Mouse (Mus musculus): ENCODE results near the gene Stil. TPM values are rescaled to one million over a fixed set of nuclear protein-coding genes. Genes with fewer than 3 reads are reported as not detected.
A peak's percentile ranks its signal among the peaks of the same experiment; 100 is the strongest.

Gene Stil
- total and polyA plus RNA-seq, 3 experiments: 0.08 to 0.36 TPM; not detected in 1

DNA sequence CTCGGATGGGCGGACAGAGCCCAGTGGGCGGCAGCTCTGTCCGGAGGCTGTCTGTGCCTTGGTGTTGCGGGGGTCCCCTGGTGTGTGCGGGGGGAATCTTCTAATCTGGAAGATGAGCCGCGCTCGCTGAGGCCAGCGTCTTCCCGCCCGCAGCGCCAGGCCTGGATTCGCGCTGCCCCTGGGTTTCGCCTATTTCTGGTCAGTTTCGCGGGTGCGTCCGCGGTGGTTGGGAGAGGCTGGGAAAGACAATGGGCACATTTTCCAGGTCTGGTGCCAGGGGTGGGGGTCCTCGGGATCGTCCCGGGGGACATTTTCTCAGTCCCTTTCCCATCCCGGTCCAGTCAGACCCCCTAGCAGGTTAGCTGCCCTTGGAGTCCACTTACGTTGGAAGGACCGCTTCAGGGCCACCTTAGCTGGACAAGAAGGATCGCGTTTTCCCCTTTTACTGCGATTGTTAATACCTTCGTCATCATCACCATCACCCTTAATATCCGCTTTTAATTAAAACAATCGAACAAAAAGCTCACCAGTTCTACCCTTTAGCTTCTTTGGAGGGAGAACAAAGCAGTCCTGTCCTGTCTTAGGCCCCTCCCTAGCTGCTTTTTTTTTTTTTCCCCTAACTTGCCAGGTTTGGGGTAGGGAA is 57.8 kb downstream of the Stil start:
- peak; percentile 37 to 64 for DNase-seq

DNA sequence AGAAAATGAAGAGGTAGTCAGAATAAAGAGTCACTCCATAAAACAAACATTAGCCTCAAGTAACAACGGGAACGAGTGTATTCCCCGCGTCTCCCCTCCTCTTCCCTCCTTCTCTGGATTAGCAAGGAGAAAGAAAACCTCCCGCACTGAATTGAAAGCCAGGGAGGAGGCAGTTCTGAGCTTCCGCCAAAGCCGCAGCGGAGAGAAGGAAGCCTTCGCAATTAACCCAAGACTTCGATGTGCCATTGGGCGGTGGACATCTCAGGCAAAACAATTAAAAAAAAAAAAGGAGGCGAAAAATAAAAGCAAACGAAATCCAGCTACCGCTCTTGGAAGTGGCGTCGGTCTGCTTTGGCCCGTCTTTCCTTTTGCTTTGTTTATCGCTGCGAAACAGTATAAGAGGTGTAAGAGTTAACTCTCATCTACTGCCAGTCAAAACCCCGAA is 58.4 kb downstream of the Stil start:
- peaks cover 2% of the 10 kb centered on the region; the same call in 1 of the 2 replicates for H3K4me1 ChIP-seq (ENCODE audit: control insufficient read depth, insufficient read depth, low read length)
- H3K27me3 ChIP-seq (ENCODE audit: control insufficient read depth, insufficient read depth, low read length): peaks cover 11% of the 10 kb centered on the region
- H3K27ac ChIP-seq: peak overlapping the region; percentile 95
- intact Hi-C loops (cut with DNase I): loop anchor here (2.0 to 5.0 kb wide), 2 partner anchors 16 to 151 kb away; partner anchors contain the start of gene Foxd2
- DNase-seq: peak; percentile 54 to 58
- H3K36me3 ChIP-seq (ENCODE audit: control insufficient read depth, insufficient read depth, low read length): no peaks in the 10 kb centered on the region
- TF ChIP-seq CTCF (IDR thresholded peaks at IDR 0.05) (no peak), POLR2A (IDR thresholded peaks at IDR 0.05; ENCODE audit: insufficient read depth, low read depth, low read length) (peak; percentile 49; the same call in 1 of the 2 replicates)
- peak overlapping the region; percentile 65 for H3K4me3 ChIP-seq
- 4% methylated on average over 20 of the region's 20 CpGs for WGBS
- H3K79me2 ChIP-seq (replicated peaks; ENCODE audit: control insufficient read depth, insufficient read depth, low read length): no peaks in the 10 kb centered on the region
- H3K9ac ChIP-seq (ENCODE audit: low read depth, low read length): peak overlapping the region; percentile 87

More for the DNA sequence above, 57.8 kb downstream of the Stil start:
- Histone ChIP-seq H3K27me3 (ENCODE audit: control insufficient read depth, insufficient read depth, low read length) (peaks cover 12% of the 10 kb centered on the region), H3K79me2 (replicated peaks; ENCODE audit: control insufficient read depth, insufficient read depth, low read length) (no peaks in the 10 kb centered on the region), H3K36me3 (ENCODE audit: control insufficient read depth, insufficient read depth, low read length) (no peaks in the 10 kb centered on the region), H3K27ac (peak overlapping the region; percentile 95), H3K4me1 (ENCODE audit: control insufficient read depth, insufficient read depth, low read length) (peaks cover 4% of the 10 kb centered on the region), H3K9ac (ENCODE audit: low read depth, low read length) (peak overlapping the region; percentile 87), H3K4me3 (peak overlapping the region; percentile 65)
- intact Hi-C loops (cut with DNase I): loop anchor here (2.0 to 5.0 kb wide), 2 partner anchors 17 to 150 kb away; partner anchors contain the start of gene Foxd2
- 3% methylated on average over 33 of the region's 33 CpGs for WGBS
- no peak for TF ChIP-seq CTCF (IDR thresholded peaks at IDR 0.05)
- no peak for TF ChIP-seq POLR2A (IDR thresholded peaks at IDR 0.05; ENCODE audit: insufficient read depth, low read depth, low read length)
- no peak for TF ChIP-seq EP300 (IDR thresholded peaks at IDR 0.05; ENCODE audit: insufficient read depth, low read depth, low read length)

DNA sequence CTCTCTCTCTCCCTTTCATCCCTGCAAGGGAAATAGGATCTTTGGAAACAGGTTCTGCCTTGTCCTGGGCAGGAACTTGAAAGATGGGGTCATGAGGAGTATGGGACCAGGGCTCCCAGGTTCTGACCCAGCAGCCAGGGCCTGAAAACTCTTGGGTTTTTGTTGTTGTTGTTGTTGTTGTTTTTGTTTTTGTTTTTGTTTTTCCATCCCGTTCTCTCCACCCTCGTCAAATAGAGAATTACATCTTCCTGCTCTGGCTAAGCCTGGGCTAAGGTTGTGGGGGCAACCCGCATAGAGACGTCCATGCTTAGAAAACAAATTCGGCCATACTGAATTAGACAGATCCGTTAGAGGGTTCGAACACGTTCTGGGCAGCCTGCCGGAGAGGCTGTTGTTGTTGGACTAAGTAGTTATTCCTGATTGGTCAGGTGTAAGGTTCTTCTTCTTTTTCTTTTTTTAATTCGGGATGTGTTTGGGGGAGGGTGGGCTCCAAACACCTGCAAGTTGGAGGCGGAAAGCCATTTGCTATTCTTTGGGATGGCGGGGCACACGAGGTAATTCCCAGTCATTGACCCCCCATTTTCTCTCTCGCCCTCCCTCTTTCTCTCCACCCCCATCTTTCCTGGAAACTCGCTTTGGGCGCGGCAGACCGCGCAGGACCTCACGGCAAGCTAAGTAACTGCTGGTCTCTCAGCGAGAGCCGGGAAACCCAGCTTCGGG is 59.1 kb downstream of the Stil start:
- H3K79me2 ChIP-seq (replicated peaks; ENCODE audit: control insufficient read depth, insufficient read depth, low read length): no peaks in the 10 kb centered on the region
- H3K27me3 ChIP-seq (ENCODE audit: control insufficient read depth, insufficient read depth, low read length): peaks cover 14% of the 10 kb centered on the region
- peak overlapping the region; percentile 59 for H3K9ac ChIP-seq (ENCODE audit: low read depth, low read length)
- H3K27ac ChIP-seq: peak overlapping the region; percentile 95
- DNase-seq: peak; percentile 39 to 56
- H3K36me3 ChIP-seq (ENCODE audit: control insufficient read depth, insufficient read depth, low read length): no peaks in the 10 kb centered on the region
- TF ChIP-seq CTCF (IDR thresholded peaks at IDR 0.05) (no peak), POLR2A (IDR thresholded peaks at IDR 0.05; ENCODE audit: insufficient read depth, low read depth, low read length) (no peak; the same call in 1 of the 2 replicates), EP300 (IDR thresholded peaks at IDR 0.05; ENCODE audit: insufficient read depth, low read depth, low read length) (no peak)
- WGBS: 9% methylated on average over 23 of the region's 23 CpGs
- H3K4me1 ChIP-seq (ENCODE audit: control insufficient read depth, insufficient read depth, low read length): peaks cover 4% of the 10 kb centered on the region; the same call in 1 of the 2 replicates
- H3K4me3 ChIP-seq: peak overlapping the region; percentile 65
- intact Hi-C loops (cut with DNase I): loop anchor here (2.0 to 5.0 kb wide), 2 partner anchors 16 to 152 kb away; partner anchors contain the start of gene Foxd2

DNA sequence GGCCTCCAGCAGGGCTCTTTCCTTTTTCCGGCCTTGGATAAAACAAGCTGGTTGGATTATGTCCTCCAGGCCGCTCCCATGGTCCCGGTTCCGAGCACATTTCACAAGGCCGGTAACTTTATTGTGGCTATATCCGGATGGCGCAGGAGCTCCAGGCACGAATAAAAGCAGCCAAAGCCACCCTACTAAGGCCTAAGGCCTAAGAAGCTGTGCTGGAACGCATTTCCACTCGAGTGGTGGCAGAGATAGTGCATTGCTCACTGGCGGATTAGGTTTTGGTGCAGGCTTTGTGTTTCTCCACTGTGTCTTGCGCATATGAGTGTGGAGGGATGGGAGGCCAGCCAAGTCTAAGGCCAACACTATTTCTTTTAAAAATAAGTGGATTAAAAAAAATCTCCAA is 59.9 kb downstream of the Stil start:
- Histone ChIP-seq H3K4me3 (peak overlapping the region; percentile 40), H3K4me1 (ENCODE audit: control insufficient read depth, insufficient read depth, low read length) (peaks cover 4% of the 10 kb centered on the region; the same call in 1 of the 2 replicates), H3K36me3 (ENCODE audit: control insufficient read depth, insufficient read depth, low read length) (no peaks in the 10 kb centered on the region), H3K27ac (peak overlapping the region; percentile 95), H3K27me3 (ENCODE audit: control insufficient read depth, insufficient read depth, low read length) (peaks cover 14% of the 10 kb centered on the region), H3K9ac (ENCODE audit: low read depth, low read length) (peak overlapping the region; percentile 47), H3K79me2 (replicated peaks; ENCODE audit: control insufficient read depth, insufficient read depth, low read length) (no peaks in the 10 kb centered on the region)
- DNase-seq: peak; percentile 50 to 52
- TF ChIP-seq POLR2A (IDR thresholded peaks at IDR 0.05; ENCODE audit: insufficient read depth, low read depth, low read length) (peak; percentile 43), CTCF (IDR thresholded peaks at IDR 0.05) (no peak), EP300 (IDR thresholded peaks at IDR 0.05; ENCODE audit: insufficient read depth, low read depth, low read length) (peak; percentile 21; the same call in 1 of the 2 replicates)
- WGBS: 24% methylated on average over 12 of the region's 12 CpGs
- intact Hi-C loops (cut with DNase I): loop anchor here (2.0 to 5.0 kb wide), 2 partner anchors 15 to 153 kb away; partner anchors contain the start of gene Foxd2

DNA sequence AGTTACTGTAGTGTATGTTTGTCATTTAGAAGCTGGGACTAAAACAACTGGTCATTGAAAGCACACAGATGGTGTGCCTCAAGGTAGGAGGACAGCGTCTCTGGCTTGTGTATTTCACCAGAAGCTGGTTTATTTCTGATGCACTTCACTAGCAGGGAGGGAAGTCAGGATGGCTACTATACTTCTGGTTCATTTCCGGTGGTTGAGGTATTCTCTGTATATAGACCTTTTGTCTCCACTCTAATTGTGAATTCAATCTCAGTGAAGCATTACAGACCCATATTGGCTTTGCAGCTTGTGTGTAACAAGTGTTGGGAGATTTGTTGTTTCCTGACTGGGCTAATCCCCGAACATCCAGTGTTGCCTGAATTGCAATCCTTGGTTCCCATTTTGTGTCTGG is 60.8 kb downstream of the Stil start:
- DNase-seq: peak in 1 of 2 experiments; percentile 8
- peak overlapping the region; percentile 95 for H3K27ac ChIP-seq
- no peaks in the 10 kb centered on the region for H3K36me3 ChIP-seq (ENCODE audit: control insufficient read depth, insufficient read depth, low read length)
- H3K4me3 ChIP-seq: peak overlapping the region; percentile 7; the same call in 1 of the 2 replicates
- peaks cover 4% of the 10 kb centered on the region; the same call in 1 of the 2 replicates for H3K4me1 ChIP-seq (ENCODE audit: control insufficient read depth, insufficient read depth, low read length)
- intact Hi-C loops (cut with DNase I): no loop called here
- 16% methylated on average over 3 of the region's 3 CpGs for WGBS
- TF ChIP-seq EP300 (IDR thresholded peaks at IDR 0.05; ENCODE audit: insufficient read depth, low read depth, low read length) (no peak), CTCF (IDR thresholded peaks at IDR 0.05) (no peak), POLR2A (IDR thresholded peaks at IDR 0.05; ENCODE audit: insufficient read depth, low read depth, low read length) (no peak)
- H3K9ac ChIP-seq (ENCODE audit: low read depth, low read length): no peak overlapping the region
- H3K79me2 ChIP-seq (replicated peaks; ENCODE audit: control insufficient read depth, insufficient read depth, low read length): no peaks in the 10 kb centered on the region
- H3K27me3 ChIP-seq (ENCODE audit: control insufficient read depth, insufficient read depth, low read length): peaks cover 14% of the 10 kb centered on the region
